Mouse (Mus musculus) midbrain, embryonic 11.5 days (tissue): Measurements from ENCODE around the gene Ifnar2. TPM values are rescaled to one million over a fixed set of nuclear protein-coding genes. Genes with fewer than 3 reads are reported as not detected.

Experiments used
- ATAC-seq: fragments of 200-750 bp; cut with Nextera tagmentation; 2 replicates; pipeline ENCODE4 v1.8.0; 2017; ENCODE audit warnings: moderate TSS enrichment, moderate library complexity; ENCODE audit not compliant: low FRiP score
- DNase-seq: peaks from one replicate; pipeline ENCODE4 v3.0.0; 2015; ENCODE audit warnings: low spot score; ENCODE audit errors: missing footprints
- H3K27ac ChIP-seq: fragments of 300-500 bp; sonication (generic); 2 replicates; pipeline ENCODE4 v1.5.1; 2014; ENCODE audit warnings: low read depth, low read length
- H3K27me3 ChIP-seq: fragments of 300-500 bp; sonication (generic); 2 replicates; pipeline ENCODE4 v1.6.1; 2014; ENCODE audit warnings: mild to moderate bottlenecking, low read length, moderate library complexity, mixed read lengths; ENCODE audit not compliant: control insufficient read depth, insufficient read depth
- H3K36me3 ChIP-seq: fragments of 300-500 bp; sonication (generic); 2 replicates; pipeline ENCODE4 v1.6.1; 2014; ENCODE audit warnings: mild to moderate bottlenecking, low read length, moderate library complexity, mixed read lengths; ENCODE audit not compliant: control insufficient read depth, insufficient read depth
- H3K4me1 ChIP-seq: fragments of 300-500 bp; sonication (generic); 2 replicates; pipeline ENCODE4 v1.6.1; 2014; ENCODE audit warnings: low read length; ENCODE audit not compliant: control insufficient read depth, insufficient read depth
- H3K4me2 ChIP-seq: fragments of 300-500 bp; sonication (generic); 2 replicates; pipeline ENCODE4 v1.6.1; 2014; ENCODE audit warnings: mild to moderate bottlenecking, moderate library complexity
- H3K4me3 ChIP-seq: fragments of 300-500 bp; sonication (generic); 2 replicates; pipeline ENCODE4 v1.5.1; 2014; ENCODE audit warnings: low read depth, low read length
- H3K9ac ChIP-seq: fragments of 300-500 bp; sonication (generic); 2 replicates; pipeline ENCODE4 v1.6.1; 2014; ENCODE audit warnings: low read length
- H3K9me3 ChIP-seq: fragments of 300-500 bp; sonication (generic); 2 replicates; pipeline ENCODE4 v1.6.1; 2016; ENCODE audit warnings: low read length; ENCODE audit not compliant: control insufficient read depth
- WGBS: fragments of 180-500 bp; shearing (Covaris S2); extraction: QIAGEN DNeasy Blood & Tissue Kit; methylation state at CpG from one replicate; pipeline ENCODE4 v1.1.7; 2014; 5-methylcytosine and 5-hydroxymethylcytosine counted together
- polyA plus RNA-seq: library from polyadenylated mRNA; unstranded; fragments of >200 nt; fragmentation: Nextera tagmentation; extraction: Ambion mirVana; gene quantifications from 2 replicates; pipeline ENCODE4 v1.2.1, GENCODE M21; 2014

Gene Ifnar2
- polyA plus RNA-seq, 1 experiment from 2014 or later: 32.6 TPM

DNA sequence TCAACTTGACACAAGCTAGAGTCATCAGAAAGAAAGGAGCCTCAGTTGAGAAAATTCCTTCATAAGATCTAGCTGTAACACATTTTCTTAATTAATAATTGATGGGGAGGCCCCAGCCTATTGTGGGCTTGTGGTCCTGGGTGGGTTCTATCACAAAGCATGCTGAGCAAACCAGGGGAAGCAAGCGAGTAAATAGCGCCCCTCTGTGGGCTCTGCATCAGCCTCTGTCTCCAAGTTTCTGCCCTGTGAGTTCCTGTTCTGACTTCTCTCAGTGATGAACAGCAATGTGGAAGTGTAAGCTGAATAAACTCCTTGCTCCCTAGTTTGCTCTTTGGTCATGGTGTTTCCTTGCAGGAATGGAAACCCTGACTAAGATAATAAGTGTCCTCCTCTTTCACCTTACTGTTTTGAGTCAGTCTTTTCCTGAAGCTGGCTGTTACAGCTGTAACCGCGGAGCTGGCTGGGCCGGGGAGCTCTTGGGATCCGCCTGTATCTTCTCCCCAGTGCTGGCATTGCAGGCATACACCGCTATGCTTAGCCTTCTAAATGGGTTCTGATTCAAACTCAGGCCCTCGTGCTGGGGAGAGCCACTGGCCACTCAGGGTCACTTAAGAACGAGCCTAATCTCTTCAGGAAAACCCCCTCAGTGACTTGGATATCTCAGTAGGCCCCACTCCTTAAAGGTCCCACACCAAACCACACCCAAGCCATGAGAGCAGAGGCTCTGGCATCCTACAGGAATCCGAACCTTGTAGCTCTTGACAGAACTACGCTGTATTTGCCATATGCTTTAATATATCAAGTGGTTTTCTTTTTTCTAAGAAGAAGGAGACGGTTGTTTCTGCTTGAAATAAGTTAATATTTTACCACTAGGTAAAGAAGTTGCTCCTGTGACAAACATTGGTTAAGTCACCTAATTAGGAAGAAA lies 77.8 kb downstream of the Ifnar2 start:
- WGBS: 83% methylated on average over 12 of the region's 12 CpGs

DNA sequence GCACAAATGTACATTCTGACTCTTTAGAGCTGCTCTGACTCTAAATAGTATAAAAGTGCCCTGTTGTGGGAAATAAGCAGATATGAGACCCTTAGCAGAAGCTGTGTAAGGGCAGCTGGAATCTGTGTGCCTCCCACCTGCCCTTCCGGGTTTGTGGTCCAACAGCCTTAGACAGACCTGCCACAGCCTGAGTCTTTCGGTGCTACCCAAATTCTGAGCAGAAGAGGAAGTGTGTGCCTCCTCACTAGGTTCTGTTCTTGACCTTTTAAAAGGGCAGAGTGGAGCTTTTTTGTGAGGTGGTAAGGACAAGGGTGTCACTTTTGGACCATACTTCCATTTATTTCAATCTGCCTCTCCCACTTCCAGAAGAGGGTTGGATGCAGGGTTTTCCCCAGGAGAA lies 79.4 kb downstream of the Ifnar2 start:
- Histone ChIP-seq H3K9ac (no peak overlapping the region), H3K4me3 (no peak overlapping the region), H3K27me3 (no peaks in the 10 kb centered on the region), H3K36me3 (no peaks in the 10 kb centered on the region), H3K27ac (no peak overlapping the region), H3K4me1 (no peaks in the 10 kb centered on the region), H3K9me3 (no peaks in the 10 kb centered on the region), H3K4me2 (no peak overlapping the region)
- DNase-seq (no peak), ATAC-seq (no peak)
- WGBS: 85% methylated on average over 2 of the region's 2 CpGs

More for the DNA sequence above, 77.8 kb downstream of the Ifnar2 start:
- Histone ChIP-seq H3K36me3 (no peaks in the 10 kb centered on the region), H3K4me3 (no peak overlapping the region), H3K4me2 (no peak overlapping the region), H3K9me3 (no peaks in the 10 kb centered on the region), H3K9ac (no peak overlapping the region), H3K27ac (no peak overlapping the region), H3K4me1 (no peaks in the 10 kb centered on the region), H3K27me3 (no peaks in the 10 kb centered on the region)
- no peak for ATAC-seq
- DNase-seq: no peak

- Histone ChIP-seq H3K4me1 (no peaks in the 10 kb centered on the region), H3K9ac (no peak overlapping the region), H3K27me3 (no peaks in the 10 kb centered on the region), H3K27ac (no peak overlapping the region), H3K9me3 (no peaks in the 10 kb centered on the region), H3K4me3 (no peak overlapping the region), H3K36me3 (no peaks in the 10 kb centered on the region), H3K4me2 (no peak overlapping the region)
- WGBS: 72% methylated on average over 6 of the region's 6 CpGs
- DNase-seq (no peak), ATAC-seq (no peak)
Measured at GRCm38 (mm10) chr16:91452363-91452896, 79.8 kb downstream of the Ifnar2 start.

Other genes with a start within 250 kb of the Ifnar2 start
- gene Olig2, start 147.3 kb upstream of the Ifnar2 start, polyA plus RNA-seq: 6.8 and 7.5 TPM in 2 replicates
- gene Olig1, start 103.0 kb upstream of the Ifnar2 start, polyA plus RNA-seq: 2.8 and 3.2 TPM in 2 replicates
- not detected in 2 replicates for gene Gm21970, start 18.9 kb downstream of the Ifnar2 start, polyA plus RNA-seq
- gene Il10rb, start 33.4 kb downstream of the Ifnar2 start, polyA plus RNA-seq: 8.1 and 8.5 TPM in 2 replicates
- 49.9 and 53.8 TPM in 2 replicates for gene Ifnar1, start 112.5 kb downstream of the Ifnar2 start, polyA plus RNA-seq
- gene Ifngr2, start 174.3 kb downstream of the Ifnar2 start, polyA plus RNA-seq: 33.1 and 34.8 TPM in 2 replicates
- 53.2 and 55.7 TPM in 2 replicates for gene Tmem50b, start 225.0 kb downstream of the Ifnar2 start, polyA plus RNA-seq
- 5.8 and 6.0 TPM in 2 replicates for gene Dnajc28, start 246.2 kb downstream of the Ifnar2 start, polyA plus RNA-seq